Mouse (Mus musculus): ENCODE measurements around the gene Prss3. TPM values are rescaled to one million over a fixed set of nuclear protein-coding genes. Genes with fewer than 3 reads are reported as not detected.
"Not testable (repeated sequence)": the region's sequence is repeated elsewhere in the genome, so short reads cannot be mapped to it uniquely, and the experiment has no call there.

Prss3 gene
- not detected in 2 replicates for polyA plus RNA-seq (2015; fragmentation: Nextera tagmentation; extraction: Ambion mirVana)

- not testable (repeated sequence) for H3K27ac ChIP-seq (replicated peaks); H3K27me3 ChIP-seq; H3K4me3 ChIP-seq (replicated peaks); H3K4me1 ChIP-seq; H3K36me3 ChIP-seq; ATAC-seq (ENCODE audit: insufficient number of reproducible peaks, low FRiP score, low TSS enrichment, low read depth); H3K4me2 ChIP-seq (replicated peaks); H3K9ac ChIP-seq; H3K9me3 ChIP-seq (replicated peaks)
Observed at GRCm38 (mm10) chr6:41377578-41377977, at the start of gene Prss3. Gene Prss3, minus strand, starts transcription at chr6:41377678.

GRCm38 (mm10) chr6:41392056-41392455 lies 14.6 kb upstream of the Prss3 start, which contains the start of gene Gm5771:
Gene Gm5771, plus strand, starts transcription at chr6:41392356.
- not testable (repeated sequence) for H3K4me2 ChIP-seq (replicated peaks); H3K36me3 ChIP-seq; H3K9ac ChIP-seq; ATAC-seq (ENCODE audit: insufficient number of reproducible peaks, low FRiP score, low TSS enrichment, low read depth); H3K9me3 ChIP-seq (replicated peaks); H3K27me3 ChIP-seq; H3K4me3 ChIP-seq (replicated peaks); H3K4me1 ChIP-seq; H3K27ac ChIP-seq (replicated peaks)

- 72% methylated on average over 1 of the region's 1 CpGs for WGBS
- not testable (repeated sequence) for ATAC-seq (ENCODE audit: insufficient number of reproducible peaks, low FRiP score, low TSS enrichment, low read depth); H3K9me3 ChIP-seq (replicated peaks); H3K4me2 ChIP-seq (replicated peaks); H3K4me1 ChIP-seq; H3K27ac ChIP-seq (replicated peaks); H3K4me3 ChIP-seq (replicated peaks); H3K36me3 ChIP-seq; H3K27me3 ChIP-seq; H3K9ac ChIP-seq
Observed at GRCm38 (mm10) chr6:41391640-41392039, 14.2 kb upstream of the Prss3 start.

- H3K27me3 ChIP-seq, result no peaks in the 10 kb centered on the region
- H3K4me2 ChIP-seq (replicated peaks), result no peak overlapping the region
- no peak overlapping the region for H3K27ac ChIP-seq (replicated peaks)
- ATAC-seq (ENCODE audit: insufficient number of reproducible peaks, low FRiP score, low TSS enrichment, low read depth), result no peak
- H3K36me3 ChIP-seq, result no peaks in the 10 kb centered on the region
- WGBS, result 71% methylated on average over 2 of the region's 2 CpGs
- no peak overlapping the region for H3K9ac ChIP-seq
- no peak overlapping the region for H3K4me3 ChIP-seq (replicated peaks)
- no peaks in the 10 kb centered on the region for H3K4me1 ChIP-seq
- no peaks in the 10 kb centered on the region for H3K9me3 ChIP-seq (replicated peaks)
Observed at GRCm38 (mm10) chr6:41386781-41387180, 9.3 kb upstream of the Prss3 start.

- not testable (repeated sequence) for H3K9ac ChIP-seq; H3K27ac ChIP-seq (replicated peaks); H3K4me2 ChIP-seq (replicated peaks); H3K36me3 ChIP-seq; ATAC-seq (ENCODE audit: insufficient number of reproducible peaks, low FRiP score, low TSS enrichment, low read depth); H3K9me3 ChIP-seq (replicated peaks); H3K4me3 ChIP-seq (replicated peaks); H3K27me3 ChIP-seq; H3K4me1 ChIP-seq
- 64% methylated on average over 2 of the region's 2 CpGs for WGBS
Observed at GRCm38 (mm10) chr6:41373772-41374171, 3.7 kb downstream of the Prss3 start.

- Histone ChIP-seq H3K36me3 (no peaks in the 10 kb centered on the region), H3K9ac (no peak within 1 kb of the TSS), H3K27me3 (no peaks in the 10 kb centered on the region), H3K4me1 (no peaks in the 10 kb centered on the region), H3K4me2 (replicated peaks) (no peak within 1 kb of the TSS), H3K4me3 (replicated peaks) (no peak within 1 kb of the TSS), H3K9me3 (replicated peaks) (no peaks in the 10 kb centered on the region), H3K27ac (replicated peaks) (no peak within 1 kb of the TSS)
- no peak for ATAC-seq (ENCODE audit: insufficient number of reproducible peaks, low FRiP score, low TSS enrichment, low read depth)
- WGBS, result 81% methylated on average over 2 of the region's 2 CpGs
Observed at GRCm38 (mm10) chr6:41353932-41354331, 23.5 kb downstream of the Prss3 start, which contains the start of gene Try10. Gene Try10, plus strand, starts transcription at chr6:41354105.

Other genes with a start within 250 kb of the Prss3 start
- gene Try4, start 75.4 kb downstream of the Prss3 start, polyA plus RNA-seq (2015; fragmentation: Nextera tagmentation; extraction: Ambion mirVana), result not detected in 2 replicates
- gene Try5, start 60.8 kb downstream of the Prss3 start, polyA plus RNA-seq (2015; fragmentation: Nextera tagmentation; extraction: Ambion mirVana), result not detected in 2 replicates
- gene Try10, start 23.6 kb downstream of the Prss3 start, polyA plus RNA-seq (2015; fragmentation: Nextera tagmentation; extraction: Ambion mirVana), result not detected in 2 replicates
- not detected in 2 replicates for gene Gm5771, start 14.7 kb upstream of the Prss3 start, polyA plus RNA-seq (2015; fragmentation: Nextera tagmentation; extraction: Ambion mirVana)
- gene Gm10334, start 68.5 kb upstream of the Prss3 start, polyA plus RNA-seq (2015; fragmentation: Nextera tagmentation; extraction: Ambion mirVana), result not detected in 2 replicates
- 0.28 TPM in 1 of 2 replicates, not detected in the other for gene Prss1, start 81.3 kb upstream of the Prss3 start, polyA plus RNA-seq (2015; fragmentation: Nextera tagmentation; extraction: Ambion mirVana)
- not detected in 2 replicates for gene Prss2, start 144.1 kb upstream of the Prss3 start, polyA plus RNA-seq (2015; fragmentation: Nextera tagmentation; extraction: Ambion mirVana)
- gene Ephb6, start 227.8 kb upstream of the Prss3 start, polyA plus RNA-seq (2015; fragmentation: Nextera tagmentation; extraction: Ambion mirVana), result 27.4 and 28.4 TPM in 2 replicates